Mouse (Mus musculus) liver, embryonic 11.5 days (tissue): ENCODE results near the gene Foxa2. TPM values are rescaled to one million over a fixed set of nuclear protein-coding genes. Genes with fewer than 3 reads are reported as not detected.

Source experiments
- ATAC-seq: fragments of 200-750 bp; cut with Nextera tagmentation; replicated peaks from 2 replicates; pipeline ENCODE4 v1.8.0; 2017; ENCODE audit warnings: moderate number of reproducible peaks, mild to moderate bottlenecking, moderate TSS enrichment, moderate library complexity; ENCODE audit not compliant: low FRiP score
- DNase-seq: peaks from one replicate; pipeline ENCODE4 v3.0.0-alpha.2; 2017; ENCODE audit warnings: low spot score
- H3K27ac ChIP-seq: fragments of 300-500 bp; sonication (generic); 2 replicates; pipeline ENCODE4 v1.5.1; 2014; ENCODE audit warnings: mild to moderate bottlenecking, low read depth, low read length, control low read depth
- H3K27me3 ChIP-seq: fragments of 300-500 bp; sonication (generic); replicated peaks from 2 replicates; pipeline ENCODE4 v1.6.1; 2014; ENCODE audit warnings: low read length, mixed read lengths; ENCODE audit not compliant: control insufficient read depth, insufficient read depth
- H3K36me3 ChIP-seq: fragments of 300-500 bp; sonication (generic); 2 replicates; pipeline ENCODE4 v1.6.1; 2014; ENCODE audit warnings: mild to moderate bottlenecking, low read length, moderate library complexity, mixed read lengths; ENCODE audit not compliant: control insufficient read depth, insufficient read depth
- H3K4me1 ChIP-seq: fragments of 300-500 bp; sonication (generic); replicated peaks from 2 replicates; pipeline ENCODE4 v1.6.1; 2014; ENCODE audit warnings: low read length, mixed read lengths; ENCODE audit not compliant: control insufficient read depth, insufficient read depth
- H3K4me2 ChIP-seq: fragments of 300-500 bp; sonication (generic); 2 replicates; pipeline ENCODE4 v1.6.1; 2014; ENCODE audit warnings: mild to moderate bottlenecking, control low read depth, moderate library complexity
- H3K4me3 ChIP-seq: fragments of 300-500 bp; sonication (generic); 2 replicates; pipeline ENCODE4 v1.5.1; 2014; ENCODE audit warnings: low read depth, low read length, control low read depth
- H3K9ac ChIP-seq: fragments of 300-500 bp; sonication (generic); 2 replicates; pipeline ENCODE4 v1.6.1; 2014; ENCODE audit warnings: low read depth, low read length, control low read depth
- H3K9me3 ChIP-seq: fragments of 300-500 bp; sonication (generic); 2 replicates; pipeline ENCODE4 v1.6.1; 2016; ENCODE audit warnings: low read length, inconsistent platforms, mixed read lengths; ENCODE audit not compliant: control insufficient read depth
- WGBS: fragments of 180-500 bp; shearing (Covaris S2); extraction: QIAGEN DNeasy Blood & Tissue Kit; methylation state at CpG from one replicate; pipeline ENCODE4 v1.1.7; 2014; 5-methylcytosine and 5-hydroxymethylcytosine counted together
- polyA plus RNA-seq: library from polyadenylated mRNA; unstranded; fragments of >200 nt; fragmentation: Nextera tagmentation; extraction: Ambion mirVana; gene quantifications from 2 replicates; pipeline ENCODE4 v1.2.1, GENCODE M21; 2014

The Foxa2 gene
- polyA plus RNA-seq, 1 experiment from 2014 or later: 8.8 TPM

DNA sequence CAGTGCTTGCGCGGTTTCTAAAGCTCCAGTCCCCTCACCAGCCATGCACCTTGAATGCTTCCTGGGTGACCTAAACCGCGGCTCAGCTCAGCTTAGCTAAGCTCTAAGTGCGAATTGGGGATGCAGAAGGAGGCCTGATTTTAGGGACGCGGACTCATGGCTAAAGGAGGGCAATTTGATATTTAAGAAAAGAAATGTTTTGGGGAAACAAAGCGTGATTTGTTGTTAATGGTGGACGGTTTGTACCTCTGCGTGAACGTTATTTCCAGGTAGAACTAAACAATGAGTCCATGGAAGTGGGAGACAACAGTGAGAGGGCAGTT lies 16.2 kb downstream of the Foxa2 start:
- H3K27me3 ChIP-seq: peaks cover 63% of the 10 kb centered on the region
- H3K4me2 ChIP-seq: peak overlapping the region; percentile 40

DNA sequence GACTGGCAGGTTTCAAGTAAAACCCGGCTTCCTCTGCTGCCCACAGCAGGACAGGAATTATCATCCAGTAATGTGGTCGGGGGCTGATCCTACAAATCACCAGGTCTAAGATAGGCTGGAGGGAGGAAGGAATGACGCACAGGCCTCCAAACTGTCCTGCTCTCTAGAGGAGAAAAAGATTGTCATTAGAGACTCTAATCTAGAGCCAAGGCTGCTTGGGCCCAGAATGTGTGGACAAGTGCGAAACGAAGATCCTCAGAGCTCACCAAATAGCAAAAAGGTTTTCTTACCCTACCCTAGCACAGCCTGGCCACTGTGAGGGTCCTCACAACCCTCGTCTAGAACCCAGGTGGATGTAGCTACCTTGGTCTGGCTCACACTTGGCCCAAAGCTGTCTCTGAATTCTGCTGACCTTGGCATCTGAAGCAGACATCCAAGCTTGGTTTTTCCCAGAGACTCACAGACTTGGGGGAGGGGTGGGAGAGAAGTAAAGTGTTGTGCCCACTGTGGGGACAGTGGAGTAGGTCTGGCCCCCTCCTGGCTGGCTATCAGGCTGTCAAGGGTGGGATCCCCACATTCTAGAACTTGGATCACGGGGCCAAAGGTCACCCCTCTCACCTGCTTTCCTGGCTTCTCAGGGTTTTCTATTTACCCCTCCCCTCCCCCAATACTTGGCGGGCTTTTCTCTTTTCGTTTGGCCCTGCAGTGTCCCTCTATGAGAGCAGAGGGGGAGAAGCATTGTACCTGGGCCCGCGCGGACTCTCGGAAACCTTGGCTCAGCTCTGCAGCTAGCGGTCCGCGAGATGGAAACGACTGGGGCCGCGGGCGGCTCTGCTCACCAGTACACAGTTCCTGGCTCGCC lies 16.8 kb downstream of the Foxa2 start:
- 0 out of 2 replicates have a peak overlapping the region, but pooled peaks have one; percentile 6 for H3K9ac ChIP-seq
- 0 out of 2 replicates have a peak overlapping the region, but pooled peaks have one; percentile 17 for H3K4me3 ChIP-seq
- WGBS: 12% methylated on average over 21 of the region's 21 CpGs
- H3K36me3 ChIP-seq: no peaks in the 10 kb centered on the region
- no peak overlapping the region; the same call in 1 of the 2 replicates for H3K27ac ChIP-seq
- no peaks in the 10 kb centered on the region for H3K9me3 ChIP-seq
- peaks cover 57% of the 10 kb centered on the region for H3K27me3 ChIP-seq
- ATAC-seq: peak; percentile 41; the same call in 1 of the 2 replicates
- no peak for DNase-seq
- peak overlapping the region; percentile 40 for H3K4me2 ChIP-seq
- no peaks in the 10 kb centered on the region for H3K4me1 ChIP-seq

More for the DNA sequence above, 16.2 kb downstream of the Foxa2 start:
- Histone ChIP-seq H3K27ac (no peak overlapping the region; the same call in none of the 2 replicates), H3K4me1 (no peaks in the 10 kb centered on the region), H3K36me3 (no peaks in the 10 kb centered on the region), H3K9me3 (no peaks in the 10 kb centered on the region), H3K9ac (0 out of 2 replicates have a peak overlapping the region, but pooled peaks have one; percentile 6), H3K4me3 (0 out of 2 replicates have a peak overlapping the region, but pooled peaks have one; percentile 17)
- 2% methylated on average over 11 of the region's 11 CpGs for WGBS
- DNase-seq: no peak
- ATAC-seq: no peak

DNA sequence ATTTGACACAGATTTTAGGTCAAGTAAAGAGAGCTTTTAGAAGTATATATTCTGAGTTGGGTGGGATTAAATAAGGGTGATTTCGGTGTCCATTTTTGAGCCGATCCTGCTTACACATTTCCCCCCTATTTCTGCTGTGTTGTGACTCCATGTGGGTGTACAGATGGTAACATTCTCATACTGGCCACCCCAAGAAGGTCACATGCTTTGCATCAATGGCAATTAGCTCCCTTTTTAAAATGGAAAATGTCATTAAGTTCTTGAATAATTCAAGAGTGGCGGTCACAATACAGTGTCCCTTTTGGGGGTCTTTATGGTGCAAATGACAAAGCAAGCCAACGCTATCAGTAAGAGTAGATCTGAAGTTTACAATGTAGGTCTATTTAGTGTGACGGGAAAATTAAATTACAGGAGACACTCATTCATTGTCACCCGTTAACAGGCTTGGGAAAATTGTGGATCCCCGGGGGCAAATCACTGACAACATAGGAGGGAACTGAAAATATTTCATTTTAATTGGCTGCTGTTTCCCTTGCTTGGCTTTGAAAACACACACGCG lies 17.6 kb downstream of the Foxa2 start:
- WGBS: 31% methylated on average over 9 of the region's 9 CpGs
- ATAC-seq: no peak
- Histone ChIP-seq H3K9me3 (no peaks in the 10 kb centered on the region), H3K4me3 (no peak overlapping the region), H3K27me3 (peaks cover 49% of the 10 kb centered on the region), H3K4me1 (no peaks in the 10 kb centered on the region), H3K4me2 (no peak overlapping the region), H3K36me3 (no peaks in the 10 kb centered on the region), H3K27ac (no peak overlapping the region), H3K9ac (no peak overlapping the region)
- DNase-seq: no peak

DNA sequence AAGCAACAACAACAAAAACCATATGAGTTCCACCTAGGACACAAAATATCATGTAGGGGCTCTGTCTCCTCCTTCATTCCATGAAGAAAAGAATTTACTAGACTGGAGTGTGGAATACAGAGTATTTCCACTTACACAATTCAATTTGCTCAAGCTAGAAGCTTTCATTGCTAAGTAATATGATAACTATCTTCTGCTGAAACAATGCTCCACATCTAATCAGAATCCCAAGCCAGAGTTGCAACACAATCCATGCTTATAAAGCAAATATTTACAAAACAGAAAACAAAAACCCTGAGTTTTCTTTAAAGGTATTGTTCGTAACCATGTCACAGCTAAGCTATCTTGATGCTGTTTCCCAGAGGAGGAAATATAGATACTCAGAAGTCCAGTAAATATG lies 20.4 kb downstream of the Foxa2 start:
- H3K9me3 ChIP-seq: no peaks in the 10 kb centered on the region
- no peak overlapping the region for H3K4me2 ChIP-seq

DNA sequence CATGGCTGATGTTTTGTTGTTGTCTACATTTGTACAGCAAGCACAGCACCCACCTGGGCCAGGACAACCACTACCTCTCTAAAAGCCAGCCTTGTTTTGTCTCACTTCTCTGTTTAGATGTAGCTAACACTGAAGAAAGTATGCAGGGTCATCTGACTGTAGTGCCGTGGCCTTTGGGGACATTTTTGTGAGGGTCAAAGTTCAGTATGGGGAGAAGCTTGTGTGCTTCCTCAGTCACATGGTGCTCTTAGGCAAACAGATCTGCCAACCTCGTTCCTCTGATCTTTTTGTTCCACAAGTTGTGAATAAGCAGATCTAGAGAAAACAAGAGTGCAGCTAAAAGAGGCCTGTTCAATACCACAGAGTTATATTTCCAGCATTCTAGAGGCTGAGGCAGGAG lies 21.3 kb downstream of the Foxa2 start:
- Histone ChIP-seq H3K9me3 (no peaks in the 10 kb centered on the region), H3K36me3 (no peaks in the 10 kb centered on the region), H3K4me1 (no peaks in the 10 kb centered on the region), H3K9ac (no peak overlapping the region), H3K27me3 (peaks cover 30% of the 10 kb centered on the region), H3K4me2 (no peak overlapping the region), H3K27ac (no peak overlapping the region), H3K4me3 (no peak overlapping the region)
- ATAC-seq (no peak), DNase-seq (no peak)
- WGBS: 34% methylated on average over 2 of the region's 2 CpGs

More for the DNA sequence above, 20.4 kb downstream of the Foxa2 start:
- Histone ChIP-seq H3K27me3 (peaks cover 35% of the 10 kb centered on the region), H3K27ac (no peak overlapping the region), H3K9ac (no peak overlapping the region), H3K36me3 (no peaks in the 10 kb centered on the region), H3K4me1 (no peaks in the 10 kb centered on the region), H3K4me3 (no peak overlapping the region)
- ATAC-seq (no peak), DNase-seq (no peak)
- WGBS: 65% methylated on average over 1 of the region's 1 CpGs

DNA sequence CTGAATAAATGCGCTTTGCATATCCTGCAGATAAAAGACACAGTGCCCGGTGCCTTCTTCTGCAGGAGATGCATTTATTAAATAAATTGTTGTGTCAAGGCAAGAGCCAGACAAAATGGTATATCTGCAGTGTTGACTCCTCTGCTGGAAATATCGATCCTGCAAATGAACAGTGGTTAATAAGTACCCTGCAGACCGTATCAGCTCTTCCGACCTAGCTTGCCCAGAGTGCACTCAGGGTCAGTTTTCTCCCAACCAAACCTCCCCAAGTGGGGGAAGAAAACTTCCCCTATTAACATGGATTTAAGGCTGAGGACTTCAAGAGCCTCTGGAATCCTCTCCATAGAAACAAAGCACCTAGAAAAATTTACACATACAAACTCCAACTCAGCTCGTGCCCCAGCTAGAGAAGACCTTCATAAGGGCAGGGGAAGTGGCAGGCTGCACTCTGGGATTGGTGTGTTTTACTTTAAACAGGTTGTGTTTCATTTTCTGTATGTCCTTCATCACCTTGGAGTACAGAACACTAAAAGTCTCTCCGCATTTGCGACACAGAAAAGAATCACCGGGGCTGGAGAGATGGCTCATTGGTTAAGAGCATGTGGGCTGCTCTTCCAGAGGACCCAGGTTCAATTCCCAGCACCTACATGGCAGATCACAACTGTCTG lies 22.4 kb downstream of the Foxa2 start:
- WGBS: 72% methylated on average over 9 of the region's 9 CpGs
- Histone ChIP-seq H3K27me3 (peaks cover 19% of the 10 kb centered on the region), H3K4me2 (no peak overlapping the region; the same call in 1 of the 2 replicates), H3K4me3 (no peak overlapping the region), H3K9ac (no peak overlapping the region), H3K27ac (peak overlapping the region; percentile 35; the same call in 1 of the 2 replicates), H3K9me3 (no peaks in the 10 kb centered on the region), H3K36me3 (no peaks in the 10 kb centered on the region), H3K4me1 (no peaks in the 10 kb centered on the region)
- DNase-seq: no peak
- ATAC-seq: peak; percentile 67

DNA sequence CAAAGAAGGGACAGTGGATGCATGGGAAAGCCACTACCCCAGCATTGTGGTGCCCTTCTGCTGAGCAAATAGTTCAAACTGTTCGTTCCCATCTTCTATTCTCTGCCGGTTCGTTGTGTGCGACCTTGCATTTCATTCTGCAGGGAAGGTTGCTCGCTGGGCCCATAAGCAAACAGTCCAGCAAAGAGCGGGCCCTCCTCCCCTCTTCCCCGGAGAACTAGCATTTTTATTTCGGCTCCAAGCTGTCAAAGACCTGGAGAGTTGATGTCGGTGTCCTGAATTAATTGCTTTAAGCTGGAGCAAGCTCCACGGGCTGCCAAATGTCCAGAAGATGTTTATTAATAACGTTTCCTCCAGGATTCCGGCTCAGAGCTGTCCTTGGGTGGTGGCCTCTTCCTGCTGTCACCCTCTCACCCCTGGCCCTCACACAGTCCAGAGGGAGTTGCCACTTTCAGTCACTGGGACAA lies 23.4 kb downstream of the Foxa2 start:
- WGBS: 28% methylated on average over 12 of the region's 12 CpGs
- Histone ChIP-seq H3K36me3 (no peaks in the 10 kb centered on the region), H3K4me3 (no peak overlapping the region), H3K9ac (no peak overlapping the region), H3K4me1 (no peaks in the 10 kb centered on the region), H3K27me3 (peaks cover 13% of the 10 kb centered on the region), H3K9me3 (no peaks in the 10 kb centered on the region), H3K4me2 (peak overlapping the region; percentile 12; the same call in 1 of the 2 replicates), H3K27ac (peak overlapping the region; percentile 49)
- ATAC-seq (no peak), DNase-seq (no peak)

DNA sequence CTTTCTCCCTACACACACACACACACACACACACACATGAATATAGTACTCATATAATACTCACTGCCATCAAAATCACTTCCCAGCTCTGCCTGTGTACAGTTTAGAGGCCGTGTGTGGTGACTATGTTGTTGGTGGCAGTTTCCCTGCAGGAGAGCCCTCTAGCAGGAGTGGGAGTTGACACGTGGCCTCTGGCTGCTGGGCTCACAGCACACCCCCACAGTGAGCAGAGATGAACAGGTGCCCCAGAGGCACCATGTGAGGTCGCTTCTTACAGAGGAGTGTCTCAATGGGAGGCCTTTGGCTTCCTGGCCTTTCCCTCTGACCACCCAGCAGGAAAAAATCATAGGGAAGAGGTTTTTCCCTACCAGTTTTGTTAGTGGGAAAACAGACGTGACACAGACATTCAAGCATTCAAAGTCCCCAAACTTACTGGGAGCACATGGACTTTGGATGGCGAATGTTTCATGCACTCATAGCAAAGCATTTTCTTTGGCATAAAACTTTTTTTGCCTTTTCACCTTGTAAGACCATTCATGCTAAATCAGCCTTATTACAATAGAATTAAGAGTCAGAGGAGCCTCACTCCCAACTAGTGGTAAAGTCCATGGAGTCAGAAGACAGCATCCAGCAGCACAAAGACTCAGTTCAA lies 24.7 kb downstream of the Foxa2 start:
- Histone ChIP-seq H3K27ac (no peak overlapping the region; the same call in 1 of the 2 replicates), H3K4me2 (no peak overlapping the region), H3K4me3 (no peak overlapping the region), H3K27me3 (peaks cover 6% of the 10 kb centered on the region; the same call in 1 of the 2 replicates), H3K36me3 (no peaks in the 10 kb centered on the region), H3K4me1 (no peaks in the 10 kb centered on the region), H3K9me3 (no peaks in the 10 kb centered on the region), H3K9ac (no peak overlapping the region)
- ATAC-seq: no peak
- DNase-seq: no peak
- WGBS: 31% methylated on average over 5 of the region's 5 CpGs
